Mouse (Mus musculus) cerebellum, adult (tissue): ENCODE measurements at regions not wholly inside any gene's neighbourhood (a gene's known extent, or its start where the extent isn't known, plus 50 kb on each side); places are given as distances from the start of the nearest gene placed in this dataset.

ENCODE experiments used
- ATAC-seq: cut with Nextera tagmentation; 2 replicates; pipeline ENCODE4 v1.9.2; 2017; ENCODE audit warnings: mild to moderate bottlenecking, moderate library complexity, mixed read lengths; ENCODE audit not compliant: insufficient number of reproducible peaks, low FRiP score, low TSS enrichment

DNA sequence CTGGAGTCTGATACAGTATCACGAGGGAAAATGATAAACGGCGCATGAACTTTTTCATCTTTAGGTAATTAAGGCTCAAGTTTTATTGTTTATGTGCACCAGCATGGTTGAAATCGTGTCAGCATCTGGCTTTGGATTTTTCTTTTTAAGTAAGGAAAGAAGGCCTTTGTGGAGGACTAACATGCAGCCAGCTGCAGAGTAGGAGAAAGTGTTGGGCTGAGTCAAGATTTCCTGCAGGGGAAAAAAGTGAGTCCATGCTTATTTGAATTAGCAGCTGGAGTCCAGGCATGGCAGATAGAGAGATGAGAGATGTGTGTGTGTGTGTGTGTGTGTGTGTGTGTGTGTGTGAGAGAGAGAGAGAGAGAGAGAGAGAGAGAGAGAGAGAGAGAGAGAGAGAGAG is 124.0 kb upstream of the Pdzrn3 start:
- ATAC-seq = no peak

GRCm38 (mm10) chr6:101500202-101500601 is 122.5 kb upstream of the Pdzrn3 start:
- no peak for ATAC-seq

DNA sequence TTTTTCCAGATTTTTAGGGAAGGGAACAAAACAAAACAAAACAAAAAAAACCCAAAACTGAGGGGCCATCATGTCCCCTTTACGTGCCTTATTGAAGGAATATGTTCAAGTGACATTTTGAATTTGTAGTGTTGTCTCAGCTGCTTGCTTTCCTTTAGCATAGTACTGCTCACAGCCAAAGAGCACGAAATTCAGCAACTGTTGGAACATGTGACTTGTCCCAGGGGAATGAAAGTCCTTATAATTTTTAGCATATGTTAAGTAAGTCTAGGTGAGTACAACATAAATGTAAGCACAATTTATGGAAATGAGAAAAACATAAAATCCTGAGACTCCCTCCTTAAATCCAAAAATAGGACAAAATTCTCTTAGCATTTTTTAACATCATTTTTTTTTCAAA is 110.8 kb upstream of the Pdzrn3 start:
- no peak for ATAC-seq

DNA sequence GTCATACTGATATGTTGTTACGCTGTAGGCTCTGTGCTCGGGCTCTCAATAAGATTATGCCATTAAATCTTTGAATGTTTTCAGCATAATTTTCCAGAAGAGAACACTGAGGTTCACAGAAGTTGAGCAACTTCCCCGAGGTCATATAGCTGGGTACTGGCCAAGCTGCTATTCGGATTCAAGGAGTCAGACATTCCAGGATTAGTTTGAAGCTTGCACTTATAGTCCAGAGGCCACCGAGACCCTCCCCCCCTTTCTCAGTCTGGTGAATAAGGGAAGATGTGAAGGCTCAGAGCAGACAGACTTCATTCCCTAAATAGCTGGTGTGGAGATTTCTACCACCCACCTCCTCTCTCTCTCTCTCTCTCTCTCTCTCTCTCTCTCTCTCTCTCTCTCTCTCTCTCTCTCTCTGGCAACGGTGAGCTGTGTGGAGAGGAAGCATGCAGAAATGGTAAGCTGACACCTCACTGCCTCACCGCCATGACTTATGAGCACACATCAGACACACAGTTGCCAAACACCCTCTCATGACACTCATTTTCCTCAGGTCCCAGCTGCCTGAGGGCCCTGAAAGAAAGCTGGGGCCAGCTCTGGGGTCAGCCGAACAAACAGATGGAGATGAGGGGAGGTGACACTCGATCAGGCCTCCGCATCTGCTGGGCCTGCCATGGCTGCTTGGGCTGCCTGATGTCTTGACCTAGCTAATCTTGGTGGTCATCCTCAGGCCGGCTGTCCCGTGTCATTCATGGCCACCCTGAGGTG is 107.0 kb upstream of the Pdzrn3 start:
- no peak for ATAC-seq

DNA sequence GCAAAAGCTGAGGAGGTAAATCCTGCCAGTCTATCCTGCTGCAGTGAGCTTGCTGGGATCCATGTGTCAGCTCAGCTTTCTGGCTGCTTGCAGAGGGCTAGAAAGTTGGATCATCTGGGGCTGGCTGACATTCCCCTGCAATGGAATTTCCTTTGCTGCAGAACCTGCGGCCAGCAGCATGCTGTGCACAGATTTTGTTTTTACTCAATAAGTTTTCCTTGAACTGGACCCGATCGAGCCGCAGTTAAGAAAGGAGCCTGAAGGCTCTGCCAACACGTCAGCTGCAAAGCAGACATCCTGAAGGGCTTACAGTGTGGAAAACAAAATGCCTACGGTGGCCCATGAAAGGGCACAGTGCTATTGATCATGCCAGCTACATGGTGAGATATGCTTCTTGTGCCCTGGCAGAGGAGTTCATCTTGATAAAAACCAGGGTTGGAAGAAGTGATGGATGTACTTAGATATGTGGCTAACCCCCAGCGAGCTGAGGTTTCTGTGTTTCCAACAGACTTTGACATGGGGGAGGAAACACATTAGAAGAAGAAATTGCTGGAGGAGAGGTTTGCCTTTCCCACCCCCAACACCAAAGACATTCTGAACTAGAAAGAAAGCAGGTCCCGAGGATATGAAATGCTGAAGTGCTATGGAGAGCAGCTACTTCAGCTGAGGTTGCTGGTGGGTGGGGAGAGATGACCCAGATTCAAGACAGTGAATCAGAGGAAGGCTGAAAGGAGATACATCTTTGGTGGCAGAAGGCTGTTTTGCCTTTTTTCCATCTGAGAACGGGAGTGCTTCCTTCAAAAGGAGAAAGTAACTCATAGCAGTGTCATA is 105.2 kb upstream of the Pdzrn3 start:
- ATAC-seq = peak; percentile 50

DNA sequence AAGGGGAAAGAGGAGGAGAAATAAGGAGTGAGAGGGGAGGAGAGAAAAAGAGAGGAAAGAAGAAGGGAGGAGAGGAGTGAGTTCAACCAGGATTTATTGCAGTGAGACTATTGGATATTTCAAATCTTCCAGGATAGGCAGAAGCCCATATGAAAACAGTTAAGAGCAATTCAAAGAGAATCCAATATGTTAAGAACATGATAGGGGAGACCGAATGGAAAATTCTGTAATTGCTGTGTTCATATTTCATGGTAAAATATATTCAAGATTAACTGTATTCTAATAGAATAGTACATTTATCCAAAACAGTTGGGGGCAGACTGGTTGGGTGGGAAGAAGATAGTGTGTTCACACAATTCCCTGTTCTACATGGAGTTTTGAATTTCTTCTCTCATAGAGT is 96.3 kb upstream of the Pdzrn3 start:
- ATAC-seq = no peak

- ATAC-seq = peak; percentile 57
Measured at GRCm38 (mm10) chr6:101473257-101473925, 95.7 kb upstream of the Pdzrn3 start.

GRCm38 (mm10) chr6:101464910-101465309 is 87.2 kb upstream of the Pdzrn3 start:
- no peak for ATAC-seq

- ATAC-seq = no peak
Measured at GRCm38 (mm10) chr6:101463812-101464320, 86.2 kb upstream of the Pdzrn3 start.

DNA sequence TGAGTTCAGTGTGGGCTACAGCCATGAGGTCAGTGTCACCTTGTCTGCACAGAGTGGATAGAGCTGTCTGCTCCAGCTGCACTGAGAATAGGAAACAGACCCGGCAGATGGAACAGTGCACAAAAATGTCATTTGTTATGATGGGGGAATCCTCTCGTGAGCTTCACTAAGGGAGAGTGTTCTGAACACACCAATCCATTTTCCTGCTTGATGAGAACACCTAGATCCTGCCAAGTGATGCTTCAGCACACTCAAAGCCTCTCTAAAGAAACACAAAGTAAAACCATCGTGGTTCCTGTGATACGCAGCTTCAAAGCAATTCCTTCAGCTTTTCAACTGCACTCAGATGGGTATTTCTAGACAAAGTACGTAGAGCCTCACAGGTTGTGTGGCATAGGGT is 69.0 kb upstream of the Pdzrn3 start:
- ATAC-seq = peak; percentile 31; the same call in 1 of the 2 replicates

DNA sequence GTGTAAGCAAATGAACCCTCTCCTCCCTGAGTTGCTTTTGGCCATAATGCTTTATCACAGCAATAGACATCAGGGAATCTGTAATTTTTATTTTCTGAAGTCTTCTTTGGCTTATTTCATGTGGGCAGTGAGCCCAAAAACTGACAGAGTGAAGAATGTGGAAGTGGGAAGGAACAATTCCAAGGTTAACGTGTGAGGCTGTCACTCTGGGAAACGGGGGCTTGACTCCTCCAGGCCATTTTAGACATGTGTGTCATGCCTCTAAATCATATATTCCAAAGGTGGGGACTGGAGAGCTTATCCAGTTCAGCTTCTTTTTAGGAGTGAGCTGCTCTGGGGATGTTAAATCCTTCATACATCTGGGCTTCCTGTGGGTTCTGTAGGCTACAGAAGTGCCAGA is 68.6 kb upstream of the Pdzrn3 start:
- no peak for ATAC-seq

DNA sequence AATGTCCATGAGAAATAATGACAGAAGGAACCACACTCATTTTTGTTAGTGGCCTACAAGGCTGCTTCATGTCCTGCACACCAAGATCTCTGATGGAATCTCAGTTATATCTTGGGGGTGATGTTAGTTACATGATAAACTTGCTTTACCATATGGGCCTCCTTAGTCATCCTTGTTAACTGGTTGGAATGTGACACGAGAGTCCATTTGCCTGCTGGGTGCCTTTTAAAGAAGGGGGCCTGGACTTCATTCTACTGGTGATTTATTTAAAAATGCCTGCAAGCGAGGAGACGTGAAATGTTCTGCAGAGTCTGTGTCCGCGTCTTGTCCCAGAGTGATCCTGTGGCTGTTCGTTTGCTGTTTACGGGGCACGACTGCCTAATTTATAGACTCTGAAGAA is 55.1 kb upstream of the Pdzrn3 start:
- ATAC-seq = no peak

- no peak for ATAC-seq
Measured at GRCm38 (mm10) chr6:101429634-101430033, 51.9 kb upstream of the Pdzrn3 start.
